Mouse (Mus musculus) embryonic facial prominence, embryonic 11.5 days (tissue): ENCODE measurements around the gene U2af1. TPM values are rescaled to one million over a fixed set of nuclear protein-coding genes. Genes with fewer than 3 reads are reported as not detected.
"Not testable (repeated sequence)": the region's sequence is repeated elsewhere in the genome, so short reads cannot be mapped to it uniquely, and the experiment has no call there.

Experiments
- ATAC-seq: fragments of 200-750 bp; cut with Nextera tagmentation; replicated peaks from 2 replicates; pipeline ENCODE4 v1.8.0; 2017; ENCODE audit warnings: low read depth; ENCODE audit not compliant: insufficient number of reproducible peaks, low FRiP score, low TSS enrichment
- DNase-seq: peaks from one replicate; pipeline ENCODE4 v3.0.0-alpha.2; 2015; ENCODE audit warnings: low spot score
- H3K27ac ChIP-seq: fragments of 300-500 bp; sonication (generic); replicated peaks from 2 replicates; pipeline ENCODE4 v1.5.1; 2014; ENCODE audit warnings: mild to moderate bottlenecking, low read depth, low read length, control low read depth
- H3K27me3 ChIP-seq: fragments of 300-500 bp; sonication (generic); 2 replicates; pipeline ENCODE4 v1.6.1; 2014; ENCODE audit warnings: mild to moderate bottlenecking, low read length, moderate library complexity, mixed read lengths; ENCODE audit not compliant: control insufficient read depth, insufficient read depth
- H3K36me3 ChIP-seq: fragments of 300-500 bp; sonication (generic); replicated peaks from 2 replicates; pipeline ENCODE4 v1.6.1; 2014; ENCODE audit warnings: low read depth, mild to moderate bottlenecking, low read length, moderate library complexity, mixed read lengths; ENCODE audit not compliant: control insufficient read depth, insufficient read depth
- H3K4me1 ChIP-seq: fragments of 300-500 bp; sonication (generic); 2 replicates; pipeline ENCODE4 v1.6.1; 2014; ENCODE audit warnings: low read length, mixed read lengths; ENCODE audit not compliant: control insufficient read depth, insufficient read depth
- H3K4me2 ChIP-seq: fragments of 300-500 bp; sonication (generic); 2 replicates; pipeline ENCODE4 v1.6.1; 2014; ENCODE audit warnings: low read depth, mild to moderate bottlenecking, control low read depth, low read length, moderate library complexity
- H3K4me3 ChIP-seq: fragments of 300-500 bp; sonication (generic); 2 replicates; pipeline ENCODE4 v1.5.1; 2014; ENCODE audit warnings: low read depth, low read length, control low read depth
- H3K9ac ChIP-seq: fragments of 300-500 bp; sonication (generic); replicated peaks from 2 replicates; pipeline ENCODE4 v1.6.1; 2014; ENCODE audit warnings: mild to moderate bottlenecking, control low read depth, low read length
- H3K9me3 ChIP-seq: fragments of 300-500 bp; sonication (generic); replicated peaks from 2 replicates; pipeline ENCODE4 v1.6.1; 2016; ENCODE audit warnings: mild to moderate bottlenecking, low read length, inconsistent platforms, mixed read lengths; ENCODE audit not compliant: control insufficient read depth
- WGBS: fragments of 180-500 bp; shearing (Covaris S2); extraction: QIAGEN DNeasy Blood & Tissue Kit; methylation state at CpG from one replicate; pipeline ENCODE4 v1.1.7; 2014; 5-methylcytosine and 5-hydroxymethylcytosine counted together
- polyA plus RNA-seq: library from polyadenylated mRNA; unstranded; fragments of >200 nt; fragmentation: Nextera tagmentation; extraction: Ambion mirVana; gene quantifications from 2 replicates; pipeline ENCODE4 v1.2.1, GENCODE M21; 2014

U2af1 gene
- 206 and 225 TPM in 2 replicates for polyA plus RNA-seq

GRCm38 (mm10) chr17:31658468-31659185 lies at the start of gene U2af1:
TSS of gene U2af1 (minus strand) at chr17:31658892.
- no peaks in the 10 kb centered on the region for H3K27me3 ChIP-seq
- peak within 1 kb of the TSS; percentile 73 for H3K4me2 ChIP-seq
- peak; percentile 99 for DNase-seq
- H3K36me3 ChIP-seq: peaks cover 13% of the 10 kb centered on the region
- peak within 1 kb of the TSS; percentile 78 for H3K27ac ChIP-seq
- no peaks in the 10 kb centered on the region for H3K9me3 ChIP-seq
- H3K4me1 ChIP-seq: no peaks in the 10 kb centered on the region
- peak; percentile 98 for ATAC-seq
- under 1% methylated on average over 71 of the region's 77 CpGs for WGBS
- peak within 1 kb of the TSS; percentile 99 for H3K4me3 ChIP-seq
- peak within 1 kb of the TSS; percentile 98 for H3K9ac ChIP-seq

GRCm38 (mm10) chr17:31705271-31706020 lies 46.8 kb upstream of the U2af1 start:
- no peak overlapping the region for H3K9ac ChIP-seq
- H3K27me3 ChIP-seq: no peaks in the 10 kb centered on the region
- H3K4me3 ChIP-seq: no peak overlapping the region
- no peak for ATAC-seq
- DNase-seq: no peak
- no peaks in the 10 kb centered on the region for H3K36me3 ChIP-seq
- no peak overlapping the region for H3K4me2 ChIP-seq
- H3K4me1 ChIP-seq: no peaks in the 10 kb centered on the region
- WGBS: 68% methylated on average over 20 of the region's 20 CpGs
- H3K27ac ChIP-seq: no peak overlapping the region
- no peaks in the 10 kb centered on the region for H3K9me3 ChIP-seq

- H3K4me1 ChIP-seq: no peaks in the 10 kb centered on the region
- no peak overlapping the region for H3K27ac ChIP-seq
- no peaks in the 10 kb centered on the region for H3K36me3 ChIP-seq
- no peak overlapping the region for H3K4me2 ChIP-seq
- DNase-seq (no peak), ATAC-seq (no peak)
- H3K9me3 ChIP-seq: no peaks in the 10 kb centered on the region
- no peaks in the 10 kb centered on the region for H3K27me3 ChIP-seq
- H3K9ac ChIP-seq: no peak overlapping the region
- no peak overlapping the region for H3K4me3 ChIP-seq
- WGBS: 84% methylated on average over 6 of the region's 6 CpGs
These were observed 44.7 kb upstream of the U2af1 start for GRCm38 (mm10) chr17:31703276-31703980.

GRCm38 (mm10) chr17:31698347-31698746 lies 39.7 kb upstream of the U2af1 start:
- no peak overlapping the region for H3K4me3 ChIP-seq
- no peaks in the 10 kb centered on the region for H3K4me1 ChIP-seq
- H3K27ac ChIP-seq: no peak overlapping the region
- no peaks in the 10 kb centered on the region for H3K27me3 ChIP-seq
- WGBS: 65% methylated on average over 11 of the region's 11 CpGs
- H3K9ac ChIP-seq: no peak overlapping the region
- H3K9me3 ChIP-seq: no peaks in the 10 kb centered on the region
- DNase-seq (no peak), ATAC-seq (no peak)
- H3K4me2 ChIP-seq: no peak overlapping the region
- no peaks in the 10 kb centered on the region for H3K36me3 ChIP-seq

- ATAC-seq, H3K27me3 ChIP-seq: not testable (repeated sequence)
- 87% methylated on average over 6 of the region's 7 CpGs for WGBS
These were observed 36.7 kb upstream of the U2af1 start for GRCm38 (mm10) chr17:31695356-31695755.

GRCm38 (mm10) chr17:31694949-31695348 lies 36.3 kb upstream of the U2af1 start:
- WGBS: 96% methylated on average over 1 of the region's 1 CpGs
- no peak overlapping the region for H3K9ac ChIP-seq
- no peak overlapping the region for H3K4me3 ChIP-seq
- ATAC-seq (no peak), DNase-seq (no peak)
- H3K27ac ChIP-seq: no peak overlapping the region
- no peak overlapping the region for H3K4me2 ChIP-seq
- H3K36me3 ChIP-seq: no peaks in the 10 kb centered on the region
- no peaks in the 10 kb centered on the region for H3K27me3 ChIP-seq
- no peaks in the 10 kb centered on the region for H3K9me3 ChIP-seq
- H3K4me1 ChIP-seq: no peaks in the 10 kb centered on the region

More at GRCm38 (mm10) chr17:31695356-31695755, 36.7 kb upstream of the U2af1 start:
- H3K27ac ChIP-seq, H3K4me2 ChIP-seq, H3K4me1 ChIP-seq, H3K36me3 ChIP-seq, DNase-seq, H3K4me3 ChIP-seq, H3K9ac ChIP-seq, H3K9me3 ChIP-seq: not testable (repeated sequence)

GRCm38 (mm10) chr17:31694023-31694376 lies 35.3 kb upstream of the U2af1 start:
- no peaks in the 10 kb centered on the region for H3K9me3 ChIP-seq
- no peaks in the 10 kb centered on the region for H3K4me1 ChIP-seq
- ATAC-seq: peak; percentile 31; the same call in 1 of the 2 replicates
- DNase-seq: no peak
- WGBS: 71% methylated on average over 7 of the region's 7 CpGs
- H3K4me2 ChIP-seq: no peak overlapping the region
- H3K36me3 ChIP-seq: no peaks in the 10 kb centered on the region
- no peak overlapping the region for H3K27ac ChIP-seq
- no peak overlapping the region for H3K9ac ChIP-seq
- no peak overlapping the region for H3K4me3 ChIP-seq
- H3K27me3 ChIP-seq: no peaks in the 10 kb centered on the region
